In genomic region chr8:88488391-88488829, GRCm38 (mm10) we compare ENCODE assay signal across 10 mouse cellular contexts. TPM values are rescaled to one million over a fixed set of nuclear protein-coding genes. Genes with fewer than 3 reads are reported as not detected.
A peak's percentile ranks its signal among the peaks of the same experiment; 100 is the strongest.
DNase-seq lines count a peak whose midpoint lies in the region; ATAC-seq and TF ChIP-seq lines count a peak whose summit lies in the region.
"Had no signal": no experiment of that assay in that cellular context is flagged by ENCODE, and none has a peak within 500 bp of the region (broad histone marks: within the 10 kb centered on the region; RNA-seq: fewer than 3 reads in every experiment).

No protein-coding gene starts in this region.

- no peaks in the 10 kb centered on the region for H3K36me3 ChIP-seq in lung, embryonic 14.5 days (ENCODE audit: insufficient read depth)
- no peaks in the 10 kb centered on the region for H3K36me3 ChIP-seq in lung, postnatal 0 days (ENCODE audit: insufficient read depth, low read length)
- H3K36me3 ChIP-seq in hindbrain, embryonic 13.5 days = no peaks in the 10 kb centered on the region
- H3K36me3 ChIP-seq in neural tube, embryonic 13.5 days = no peaks in the 10 kb centered on the region

- no peak overlapping the region for H3K4me3 ChIP-seq in lung, embryonic 14.5 days (ENCODE audit: low read depth, low read length)
- no peak overlapping the region for H3K4me3 ChIP-seq in lung, postnatal 0 days (ENCODE audit: low read depth, low read length)
- no peak overlapping the region for H3K4me3 ChIP-seq in hindbrain, embryonic 13.5 days
- H3K4me3 ChIP-seq in neural tube, embryonic 13.5 days = no peak overlapping the region
- H3K4me3 ChIP-seq: layer of hippocampus, adult 2 months had no signal

- no peaks in the 10 kb centered on the region for H3K9me3 ChIP-seq in lung, embryonic 14.5 days (ENCODE audit: low read depth, low read length)
- no peaks in the 10 kb centered on the region for H3K9me3 ChIP-seq in lung, postnatal 0 days (ENCODE audit: low read length)
- peaks cover 5% of the 10 kb centered on the region; the same call in 1 of the 2 replicates for H3K9me3 ChIP-seq in hindbrain, embryonic 13.5 days
- no peaks in the 10 kb centered on the region; the same call in 1 of the 2 replicates for H3K9me3 ChIP-seq in neural tube, embryonic 13.5 days

- TF ChIP-seq EP300 in lung, postnatal 0 days (IDR thresholded peaks at IDR 0.05) = no peak

- H3K4me1 ChIP-seq in lung, embryonic 14.5 days (ENCODE audit: insufficient read depth) = no peaks in the 10 kb centered on the region
- no peaks in the 10 kb centered on the region for H3K4me1 ChIP-seq in lung, postnatal 0 days (ENCODE audit: insufficient read depth, low read depth, low read length)
- H3K4me1 ChIP-seq in hindbrain, embryonic 13.5 days (replicated peaks) = peaks cover 17% of the 10 kb centered on the region
- H3K4me1 ChIP-seq in neural tube, embryonic 13.5 days (replicated peaks) = peaks cover 19% of the 10 kb centered on the region

- peak; percentile 75; the same call in 1 of the 2 replicates for ATAC-seq in lung, embryonic 14.5 days (ENCODE audit: insufficient read depth)
- no peak for ATAC-seq in lung, postnatal 0 days
- peak; percentile 61; the same call in 1 of the 2 replicates for ATAC-seq in hindbrain, embryonic 13.5 days (ENCODE audit: low FRiP score)
- peak; percentile 27; the same call in 1 of the 2 replicates for ATAC-seq in neural tube, embryonic 13.5 days (ENCODE audit: low read depth)
- no peak for ATAC-seq in granulocyte monocyte progenitor cell, adult 5-6 weeks (replicated peaks; ENCODE audit: poor library complexity, severe bottlenecking)

- H3K27ac ChIP-seq in lung, embryonic 14.5 days (ENCODE audit: low read depth) = no peak overlapping the region
- no peak overlapping the region for H3K27ac ChIP-seq in lung, postnatal 0 days (ENCODE audit: low read length)
- H3K27ac ChIP-seq in hindbrain, embryonic 13.5 days = peak overlapping the region; percentile 70
- H3K27ac ChIP-seq in neural tube, embryonic 13.5 days (replicated peaks) = peak overlapping the region; percentile 53
- H3K27ac ChIP-seq: layer of hippocampus, adult 2 months had no signal

- 10% methylated on average over 5 of the region's 5 CpGs for WGBS in lung, embryonic 14.5 days
- 17% methylated on average over 5 of the region's 5 CpGs for WGBS in lung, postnatal 0 days
- WGBS in hindbrain, embryonic 13.5 days = 3% methylated on average over 5 of the region's 5 CpGs
- WGBS in neural tube, embryonic 13.5 days = 2% methylated on average over 5 of the region's 5 CpGs

- H3K27me3 ChIP-seq in lung, embryonic 14.5 days (ENCODE audit: insufficient read depth, low read length) = no peaks in the 10 kb centered on the region
- no peaks in the 10 kb centered on the region for H3K27me3 ChIP-seq in lung, postnatal 0 days (replicated peaks; ENCODE audit: insufficient read depth, low read length)
- H3K27me3 ChIP-seq in hindbrain, embryonic 13.5 days = no peaks in the 10 kb centered on the region
- no peaks in the 10 kb centered on the region for H3K27me3 ChIP-seq in neural tube, embryonic 13.5 days

- no peak overlapping the region for H3K9ac ChIP-seq in lung, embryonic 14.5 days
- H3K9ac ChIP-seq in lung, postnatal 0 days (replicated peaks; ENCODE audit: low read depth) = no peak overlapping the region
- H3K9ac ChIP-seq in hindbrain, embryonic 13.5 days = peak overlapping the region; percentile 35; the same call in 1 of the 2 replicates
- peak overlapping the region; percentile 4; the same call in 1 of the 2 replicates for H3K9ac ChIP-seq in neural tube, embryonic 13.5 days

- TF ChIP-seq CTCF in lung, embryonic 14.5 days (IDR thresholded peaks at IDR 0.05; ENCODE audit: low read depth) = no peak
- no peak for TF ChIP-seq CTCF in lung, postnatal 0 days (IDR thresholded peaks at IDR 0.05)

- H3K4me2 ChIP-seq in lung, embryonic 14.5 days = no peak overlapping the region
- H3K4me2 ChIP-seq in lung, postnatal 0 days (replicated peaks; ENCODE audit: low read depth, low read length) = no peak overlapping the region
- H3K4me2 ChIP-seq in hindbrain, embryonic 13.5 days = no peak overlapping the region
- no peak overlapping the region for H3K4me2 ChIP-seq in neural tube, embryonic 13.5 days

- peak; percentile 50 to 64 for DNase-seq in cerebellum, postnatal 10 days
- no peak for DNase-seq in cerebellum, adult 9-10 months
- no peak for DNase-seq in lung, embryonic 14.5 days
- DNase-seq in lung, postnatal 0 days (ENCODE audit: low spot score) = no peak
- DNase-seq in frontal cortex, postnatal 36 days (ENCODE audit: low spot score in 2 of 2) = no peak
- DNase-seq: lung, adult 2 months had no signal

RNA-seq across cellular contexts. Expression of gene Nkd1, which starts 32.7 kb away (rescaled TPM):
- 53.6 and 63.4 TPM in 2 replicates for polyA plus RNA-seq in lung, embryonic 14.5 days (2014; fragmentation: Nextera tagmentation; extraction: Ambion mirVana)
- 113 and 123 TPM in 2 replicates for polyA plus RNA-seq in lung, postnatal 0 days (2015; fragmentation: Nextera tagmentation; extraction: Ambion mirVana)
- polyA plus RNA-seq in hindbrain, embryonic 13.5 days (2015; fragmentation: Nextera tagmentation; extraction: Ambion mirVana) = 53.8 and 76.0 TPM in 2 replicates
- 48.9 and 52.3 TPM in 2 replicates for polyA plus RNA-seq in neural tube, embryonic 13.5 days (2015; fragmentation: Nextera tagmentation; extraction: Ambion mirVana)
- total RNA-seq in granulocyte monocyte progenitor cell, adult 5-6 weeks (2014; fragmentation: Nextera tagmentation) = 0.73 TPM in 1 of 2 replicates, not detected in the other
- total RNA-seq in granulocyte monocyte progenitor cell, adult 5-6 weeks (2017) = 0.10 and 0.13 TPM in 2 replicates

Comparison
In these comparisons a context has a peak if more than half of its experiments do, and no peak if none do; other contexts are left out.
1. DNase-seq: peak in cerebellum, postnatal 10 days (2 of 2); none in cerebellum, adult 9-10 months (single experiment), lung, embryonic 14.5 days (single experiment), lung, postnatal 0 days (single experiment) and frontal cortex, postnatal 36 days (0 of 2).
2. ATAC-seq: peak in lung, embryonic 14.5 days (single experiment), hindbrain, embryonic 13.5 days (single experiment) and neural tube, embryonic 13.5 days (single experiment); none in lung, postnatal 0 days (single experiment) and granulocyte monocyte progenitor cell, adult 5-6 weeks (single experiment).
3. H3K27ac ChIP-seq: peak in hindbrain, embryonic 13.5 days (single experiment) and neural tube, embryonic 13.5 days (single experiment); none in lung, embryonic 14.5 days (single experiment) and lung, postnatal 0 days (single experiment).
4. H3K9ac ChIP-seq: peak in hindbrain, embryonic 13.5 days (single experiment) and neural tube, embryonic 13.5 days (single experiment); none in lung, embryonic 14.5 days (single experiment) and lung, postnatal 0 days (single experiment).